Mouse (Mus musculus): Measurements from ENCODE around the gene Defb22. TPM values are rescaled to one million over a fixed set of nuclear protein-coding genes. Genes with fewer than 3 reads are reported as not detected.

Defb22 gene
- polyA plus RNA-seq, 1 experiment from 2014 or later, result not detected

GRCm38 (mm10) chr2:152447461-152447860 is 42.5 kb downstream of the Defb22 start:
- Histone ChIP-seq H3K4me3 (replicated peaks; ENCODE audit: low read depth, low read length) (no peak overlapping the region), H3K9me3 (replicated peaks; ENCODE audit: low read length) (no peaks in the 10 kb centered on the region), H3K27me3 (ENCODE audit: insufficient read depth, low read length) (no peaks in the 10 kb centered on the region), H3K9ac (ENCODE audit: low read depth, low read length) (no peak overlapping the region), H3K4me1 (replicated peaks; ENCODE audit: insufficient read depth, low read length) (0 out of 2 replicates have a peak, but pooled peaks cover 5% of the 10 kb centered on the region), H3K4me2 (ENCODE audit: low read length) (no peak overlapping the region), H3K27ac (no peak overlapping the region), H3K36me3 (ENCODE audit: insufficient read depth, low read length) (no peaks in the 10 kb centered on the region)
- no peak for TF ChIP-seq CTCF (IDR thresholded peaks at IDR 0.05; ENCODE audit: low read depth)
- ATAC-seq (replicated peaks; ENCODE audit: low FRiP score, low read depth) (no peak), DNase-seq (ENCODE audit: low spot score) (peak; percentile 66)
- 7% methylated on average over 5 of the region's 5 CpGs for WGBS

- Histone ChIP-seq H3K27me3 (ENCODE audit: insufficient read depth, low read length) (no peaks in the 10 kb centered on the region), H3K36me3 (ENCODE audit: insufficient read depth, low read length) (no peaks in the 10 kb centered on the region), H3K4me2 (ENCODE audit: low read length) (no peak overlapping the region), H3K4me3 (replicated peaks; ENCODE audit: low read depth, low read length) (no peak overlapping the region), H3K4me1 (replicated peaks; ENCODE audit: insufficient read depth, low read length) (0 out of 2 replicates have a peak, but pooled peaks cover 5% of the 10 kb centered on the region), H3K9me3 (replicated peaks; ENCODE audit: low read length) (no peaks in the 10 kb centered on the region), H3K27ac (no peak overlapping the region), H3K9ac (ENCODE audit: low read depth, low read length) (no peak overlapping the region)
- DNase-seq (ENCODE audit: low spot score) (no peak), ATAC-seq (replicated peaks; ENCODE audit: low FRiP score, low read depth) (no peak)
- TF ChIP-seq CTCF (IDR thresholded peaks at IDR 0.05; ENCODE audit: low read depth), result no peak
- 68% methylated on average over 2 of the region's 2 CpGs for WGBS
Measured at GRCm38 (mm10) chr2:152446642-152447041, 43.3 kb downstream of the Defb22 start.

- Histone ChIP-seq H3K4me2 (ENCODE audit: low read length) (no peak overlapping the region), H3K4me3 (replicated peaks; ENCODE audit: low read depth, low read length) (no peak overlapping the region), H3K27ac (no peak overlapping the region), H3K27me3 (ENCODE audit: insufficient read depth, low read length) (no peaks in the 10 kb centered on the region), H3K36me3 (ENCODE audit: insufficient read depth, low read length) (no peaks in the 10 kb centered on the region), H3K4me1 (replicated peaks; ENCODE audit: insufficient read depth, low read length) (0 out of 2 replicates have a peak, but pooled peaks cover 5% of the 10 kb centered on the region), H3K9me3 (replicated peaks; ENCODE audit: low read length) (no peaks in the 10 kb centered on the region), H3K9ac (ENCODE audit: low read depth, low read length) (no peak overlapping the region)
- DNase-seq (ENCODE audit: low spot score) (no peak), ATAC-seq (replicated peaks; ENCODE audit: low FRiP score, low read depth) (no peak)
- WGBS, result 83% methylated on average over 8 of the region's 8 CpGs
- no peak for TF ChIP-seq CTCF (IDR thresholded peaks at IDR 0.05; ENCODE audit: low read depth)
Measured at GRCm38 (mm10) chr2:152443281-152443680, 46.7 kb downstream of the Defb22 start.

- no peak overlapping the region for H3K9ac ChIP-seq (ENCODE audit: low read depth, low read length)
- H3K4me3 ChIP-seq (replicated peaks; ENCODE audit: low read depth, low read length), result no peak overlapping the region
- WGBS, result 42% methylated on average over 4 of the region's 4 CpGs
- H3K27me3 ChIP-seq (ENCODE audit: insufficient read depth, low read length), result no peaks in the 10 kb centered on the region
- 0 out of 2 replicates have a peak, but pooled peaks cover 6% of the 10 kb centered on the region for H3K4me1 ChIP-seq (replicated peaks; ENCODE audit: insufficient read depth, low read length)
- peak; percentile 47 for DNase-seq (ENCODE audit: low spot score)
- peak; percentile 67 for ATAC-seq (replicated peaks; ENCODE audit: low FRiP score, low read depth)
- peak overlapping the region; percentile 19; the same call in 1 of the 2 replicates for H3K27ac ChIP-seq
- no peak for TF ChIP-seq CTCF (IDR thresholded peaks at IDR 0.05; ENCODE audit: low read depth)
- no peak overlapping the region for H3K4me2 ChIP-seq (ENCODE audit: low read length)
- no peaks in the 10 kb centered on the region for H3K9me3 ChIP-seq (replicated peaks; ENCODE audit: low read length)
- no peaks in the 10 kb centered on the region for H3K36me3 ChIP-seq (ENCODE audit: insufficient read depth, low read length)
Measured at GRCm38 (mm10) chr2:152442322-152442721, 47.6 kb downstream of the Defb22 start.

GRCm38 (mm10) chr2:152439833-152440232 is 50.1 kb downstream of the Defb22 start:
- ATAC-seq (replicated peaks; ENCODE audit: low FRiP score, low read depth) (no peak), DNase-seq (ENCODE audit: low spot score) (no peak)
- H3K9ac ChIP-seq (ENCODE audit: low read depth, low read length), result no peak overlapping the region
- TF ChIP-seq CTCF (IDR thresholded peaks at IDR 0.05; ENCODE audit: low read depth), result no peak
- H3K27me3 ChIP-seq (ENCODE audit: insufficient read depth, low read length), result no peaks in the 10 kb centered on the region
- H3K4me2 ChIP-seq (ENCODE audit: low read length), result no peak overlapping the region
- no peaks in the 10 kb centered on the region for H3K36me3 ChIP-seq (ENCODE audit: insufficient read depth, low read length)
- no peak overlapping the region for H3K27ac ChIP-seq
- H3K9me3 ChIP-seq (replicated peaks; ENCODE audit: low read length), result no peaks in the 10 kb centered on the region
- WGBS, result 81% methylated on average over 2 of the region's 2 CpGs
- no peak overlapping the region for H3K4me3 ChIP-seq (replicated peaks; ENCODE audit: low read depth, low read length)
- H3K4me1 ChIP-seq (replicated peaks; ENCODE audit: insufficient read depth, low read length), result peaks cover 12% of the 10 kb centered on the region; the same call in 1 of the 2 replicates

GRCm38 (mm10) chr2:152438963-152439362 is 51.0 kb downstream of the Defb22 start:
- H3K9ac ChIP-seq (ENCODE audit: low read depth, low read length), result no peak overlapping the region
- no peak overlapping the region for H3K4me2 ChIP-seq (ENCODE audit: low read length)
- no peak overlapping the region for H3K27ac ChIP-seq
- no peaks in the 10 kb centered on the region for H3K9me3 ChIP-seq (replicated peaks; ENCODE audit: low read length)
- peak; percentile 57; the same call in 1 of the 2 replicates for TF ChIP-seq CTCF (IDR thresholded peaks at IDR 0.05; ENCODE audit: low read depth)
- no peaks in the 10 kb centered on the region for H3K36me3 ChIP-seq (ENCODE audit: insufficient read depth, low read length)
- ATAC-seq (replicated peaks; ENCODE audit: low FRiP score, low read depth), result no peak
- peaks cover 12% of the 10 kb centered on the region; the same call in 1 of the 2 replicates for H3K4me1 ChIP-seq (replicated peaks; ENCODE audit: insufficient read depth, low read length)
- 74% methylated on average over 1 of the region's 1 CpGs for WGBS
- no peaks in the 10 kb centered on the region for H3K27me3 ChIP-seq (ENCODE audit: insufficient read depth, low read length)
- H3K4me3 ChIP-seq (replicated peaks; ENCODE audit: low read depth, low read length), result no peak overlapping the region
- DNase-seq (ENCODE audit: low spot score), result peak; percentile 16

Data from kidney, postnatal 0 days (tissue).